Mouse (Mus musculus): ENCODE results near the gene Tnrc6c. TPM values are rescaled to one million over a fixed set of nuclear protein-coding genes. Genes with fewer than 3 reads are reported as not detected.
A peak's percentile ranks its signal among the peaks of the same experiment; 100 is the strongest.

Tnrc6c gene
- total and polyA plus RNA-seq, 2 experiments from 2014 or later, result 26.5 to 79.8 TPM

GRCm38 (mm10) chr11:117766275-117766674, 112.2 kb downstream of the Tnrc6c start:
- TF ChIP-seq CTCF (IDR thresholded peaks at IDR 0.05), result no peak
- H3K4me2 ChIP-seq (ENCODE audit: low read depth, low read length, poor library complexity, severe bottlenecking), result no peak overlapping the region
- H3K27me3 ChIP-seq (ENCODE audit: insufficient read depth, low read length), result no peaks in the 10 kb centered on the region
- no peak for DNase-seq (ENCODE audit: low spot score)
- peaks cover 19% of the 10 kb centered on the region for H3K36me3 ChIP-seq (ENCODE audit: insufficient read depth, low read length)
- no peak overlapping the region for H3K9ac ChIP-seq (replicated peaks; ENCODE audit: low read length, poor library complexity, severe bottlenecking)
- H3K4me1 ChIP-seq (ENCODE audit: insufficient read depth, low read length), result no peaks in the 10 kb centered on the region
- no peaks in the 10 kb centered on the region for H3K9me3 ChIP-seq (ENCODE audit: low read length)
- no peak overlapping the region for H3K4me3 ChIP-seq (ENCODE audit: low read depth, low read length)
- 89% methylated on average over 3 of the region's 3 CpGs for WGBS
- ATAC-seq (ENCODE audit: low FRiP score), result no peak
- H3K27ac ChIP-seq (ENCODE audit: low read depth, low read length), result no peak overlapping the region

GRCm38 (mm10) chr11:117768725-117769682, 114.9 kb downstream of the Tnrc6c start:
- ATAC-seq (ENCODE audit: low FRiP score), result no peak

GRCm38 (mm10) chr11:117769683-117770047, 115.6 kb downstream of the Tnrc6c start:
- no peak for TF ChIP-seq CTCF (IDR thresholded peaks at IDR 0.05)
- 72% methylated on average over 7 of the region's 7 CpGs for WGBS
- DNase-seq (ENCODE audit: low spot score) (no peak), ATAC-seq (ENCODE audit: low FRiP score) (no peak)
- H3K4me3 ChIP-seq (ENCODE audit: low read depth, low read length), result no peak overlapping the region
- no peak overlapping the region for H3K4me2 ChIP-seq (ENCODE audit: low read depth, low read length, poor library complexity, severe bottlenecking)
- H3K4me1 ChIP-seq (ENCODE audit: insufficient read depth, low read length), result no peaks in the 10 kb centered on the region
- H3K9ac ChIP-seq (replicated peaks; ENCODE audit: low read length, poor library complexity, severe bottlenecking), result no peak overlapping the region
- no peaks in the 10 kb centered on the region for H3K9me3 ChIP-seq (ENCODE audit: low read length)
- H3K36me3 ChIP-seq (ENCODE audit: insufficient read depth, low read length), result peaks cover 6% of the 10 kb centered on the region
- no peaks in the 10 kb centered on the region for H3K27me3 ChIP-seq (ENCODE audit: insufficient read depth, low read length)
- no peak overlapping the region for H3K27ac ChIP-seq (ENCODE audit: low read depth, low read length)

More at GRCm38 (mm10) chr11:117768725-117769682, 114.9 kb downstream of the Tnrc6c start:
- no peak overlapping the region for H3K4me3 ChIP-seq (ENCODE audit: low read depth, low read length)
- no peaks in the 10 kb centered on the region for H3K27me3 ChIP-seq (ENCODE audit: insufficient read depth, low read length)
- TF ChIP-seq CTCF (IDR thresholded peaks at IDR 0.05), result no peak
- DNase-seq (ENCODE audit: low spot score), result peak; percentile 40
- no peak overlapping the region; the same call in 1 of the 2 replicates for H3K27ac ChIP-seq (ENCODE audit: low read depth, low read length)
- no peak overlapping the region for H3K4me2 ChIP-seq (ENCODE audit: low read depth, low read length, poor library complexity, severe bottlenecking)
- H3K9ac ChIP-seq (replicated peaks; ENCODE audit: low read length, poor library complexity, severe bottlenecking), result no peak overlapping the region
- H3K9me3 ChIP-seq (ENCODE audit: low read length), result no peaks in the 10 kb centered on the region
- H3K4me1 ChIP-seq (ENCODE audit: insufficient read depth, low read length), result no peaks in the 10 kb centered on the region
- 75% methylated on average over 20 of the region's 20 CpGs for WGBS
- H3K36me3 ChIP-seq (ENCODE audit: insufficient read depth, low read length), result peaks cover 13% of the 10 kb centered on the region

- H3K9me3 ChIP-seq (ENCODE audit: low read length), result no peaks in the 10 kb centered on the region
- ATAC-seq (ENCODE audit: low FRiP score) (no peak), DNase-seq (ENCODE audit: low spot score) (peak; percentile 15)
- no peaks in the 10 kb centered on the region for H3K36me3 ChIP-seq (ENCODE audit: insufficient read depth, low read length)
- H3K4me1 ChIP-seq (ENCODE audit: insufficient read depth, low read length), result no peaks in the 10 kb centered on the region
- H3K4me3 ChIP-seq (ENCODE audit: low read depth, low read length), result no peak overlapping the region
- TF ChIP-seq CTCF (IDR thresholded peaks at IDR 0.05), result no peak
- no peak overlapping the region for H3K4me2 ChIP-seq (ENCODE audit: low read depth, low read length, poor library complexity, severe bottlenecking)
- H3K27me3 ChIP-seq (ENCODE audit: insufficient read depth, low read length), result no peaks in the 10 kb centered on the region
- WGBS, result 87% methylated on average over 10 of the region's 10 CpGs
- H3K27ac ChIP-seq (ENCODE audit: low read depth, low read length), result no peak overlapping the region
- no peak overlapping the region for H3K9ac ChIP-seq (replicated peaks; ENCODE audit: low read length, poor library complexity, severe bottlenecking)
Measured at GRCm38 (mm10) chr11:117770407-117770806, 116.3 kb downstream of the Tnrc6c start.

- H3K9me3 ChIP-seq (ENCODE audit: low read length), result no peaks in the 10 kb centered on the region
- no peaks in the 10 kb centered on the region for H3K36me3 ChIP-seq (ENCODE audit: insufficient read depth, low read length)
- no peak overlapping the region for H3K4me3 ChIP-seq (ENCODE audit: low read depth, low read length)
- no peak overlapping the region for H3K27ac ChIP-seq (ENCODE audit: low read depth, low read length)
- no peaks in the 10 kb centered on the region for H3K27me3 ChIP-seq (ENCODE audit: insufficient read depth, low read length)
- no peak overlapping the region for H3K9ac ChIP-seq (replicated peaks; ENCODE audit: low read length, poor library complexity, severe bottlenecking)
- no peaks in the 10 kb centered on the region for H3K4me1 ChIP-seq (ENCODE audit: insufficient read depth, low read length)
- WGBS, result 96% methylated on average over 7 of the region's 7 CpGs
- TF ChIP-seq CTCF (IDR thresholded peaks at IDR 0.05), result no peak
- DNase-seq (ENCODE audit: low spot score), result no peak
- H3K4me2 ChIP-seq (ENCODE audit: low read depth, low read length, poor library complexity, severe bottlenecking), result no peak overlapping the region
- no peak for ATAC-seq (ENCODE audit: low FRiP score)
Measured at GRCm38 (mm10) chr11:117772352-117772751, 118.3 kb downstream of the Tnrc6c start.

GRCm38 (mm10) chr11:117774925-117775324, 120.8 kb downstream of the Tnrc6c start:
- no peak for ATAC-seq (ENCODE audit: low FRiP score)
- Histone ChIP-seq H3K4me3 (ENCODE audit: low read depth, low read length) (no peak overlapping the region), H3K27me3 (ENCODE audit: insufficient read depth, low read length) (peaks cover 3% of the 10 kb centered on the region; the same call in 1 of the 2 replicates), H3K9ac (replicated peaks; ENCODE audit: low read length, poor library complexity, severe bottlenecking) (no peak overlapping the region), H3K27ac (ENCODE audit: low read depth, low read length) (no peak overlapping the region), H3K4me2 (ENCODE audit: low read depth, low read length, poor library complexity, severe bottlenecking) (no peak overlapping the region), H3K36me3 (ENCODE audit: insufficient read depth, low read length) (no peaks in the 10 kb centered on the region), H3K4me1 (ENCODE audit: insufficient read depth, low read length) (no peaks in the 10 kb centered on the region), H3K9me3 (ENCODE audit: low read length) (no peaks in the 10 kb centered on the region)
- no peak for DNase-seq (ENCODE audit: low spot score)
- WGBS, result 93% methylated on average over 10 of the region's 10 CpGs
- no peak for TF ChIP-seq CTCF (IDR thresholded peaks at IDR 0.05)

All from midbrain, postnatal 0 days (tissue).